Mouse (Mus musculus) heart, adult 2 months (tissue): ENCODE measurements at regions not wholly inside any gene's neighbourhood (a gene's known extent, or its start where the extent isn't known, plus 50 kb on each side); places are given as distances from the start of the nearest gene placed in this dataset.

Experiments used
- DNase-seq, 2 experiments: peaks; one replicate each; pipeline ENCODE4 v3.0.0; 2021
- H3K27ac ChIP-seq: fragments of 200-600 bp; 2 replicates; pipeline ENCODE4 v1.8.1; 2022
- H3K27me3 ChIP-seq: fragments of 200-500 bp; 2 replicates; pipeline ENCODE4 v1.6.1; 2012; ENCODE audit warnings: mild to moderate bottlenecking, low read length, inconsistent platforms, mixed read lengths; ENCODE audit not compliant: control insufficient read depth, insufficient read depth
- H3K36me3 ChIP-seq: fragments of 200-500 bp; 2 replicates; pipeline ENCODE4 v1.6.1; 2012; ENCODE audit warnings: low read length, inconsistent platforms; ENCODE audit not compliant: control insufficient read depth, insufficient read depth
- H3K4me1 ChIP-seq: fragments of 200-500 bp; 2 replicates; pipeline ENCODE4 v1.6.1; 2011; ENCODE audit warnings: low read length; ENCODE audit not compliant: control insufficient read depth, insufficient read depth
- H3K4me3 ChIP-seq: fragments of 200-600 bp; 2 replicates; pipeline ENCODE4 v1.8.1; 2022
- H3K79me2 ChIP-seq: fragments of 200-500 bp; replicated peaks from 2 replicates; pipeline ENCODE4 v1.6.1; 2012; ENCODE audit warnings: mild to moderate bottlenecking, inconsistent platforms, low read length, moderate library complexity, mixed read lengths; ENCODE audit not compliant: control insufficient read depth, insufficient read depth
- H3K9ac ChIP-seq: fragments of 200-500 bp; 2 replicates; pipeline ENCODE4 v1.6.1; 2012; ENCODE audit warnings: low read depth, mild to moderate bottlenecking, control low read depth, inconsistent platforms, low read length, mixed read lengths
- CTCF ChIP-seq: fragments of 200-600 bp; IDR thresholded peaks from 2 replicates; pipeline ENCODE4 v1.8.1; 2022; ENCODE audit warnings: antibody characterized with exemption, mild to moderate bottlenecking, moderate library complexity
- EP300 ChIP-seq: fragments of 200-500 bp; IDR thresholded peaks from 2 replicates; pipeline ENCODE4 v1.6.1; 2011; ENCODE audit warnings: low read depth, low read length, control low read depth; ENCODE audit not compliant: insufficient read depth
- POLR2A ChIP-seq: fragments of 200-500 bp; IDR thresholded peaks from 2 replicates; pipeline ENCODE4 v1.6.1; 2011; ENCODE audit warnings: mild to moderate bottlenecking, low read depth, low read length, control low read depth; ENCODE audit not compliant: insufficient read depth
- WGBS: fragments of 180-500 bp; shearing (Covaris S2); methylation state at CpG from one replicate; pipeline ENCODE4 v1.1.7; 2018; 5-methylcytosine and 5-hydroxymethylcytosine counted together
- intact Hi-C: fragments of 180-260 bp; cut with DNase I; formaldehyde crosslinking; loops from one replicate; pipeline ENCODE4 v1.15.1; 2025

DNA sequence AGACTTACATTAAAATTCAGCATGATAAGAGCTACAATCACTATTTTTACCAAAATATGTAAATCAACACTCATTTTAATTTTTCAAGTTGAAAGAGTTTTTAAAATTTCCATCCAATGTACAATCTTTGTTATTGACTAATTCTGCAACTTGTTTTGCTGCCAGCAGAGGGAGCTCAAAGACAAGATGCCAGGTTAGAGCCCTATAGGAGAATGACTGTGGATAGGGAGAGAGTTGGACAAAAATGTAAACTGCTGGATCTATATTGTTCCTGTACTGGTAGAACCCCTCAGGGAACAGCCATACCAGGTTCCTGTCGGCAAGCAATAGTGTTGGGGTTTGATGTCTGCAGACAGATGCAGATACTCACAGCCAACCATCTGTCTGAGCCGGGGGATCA lies 288.8 kb upstream of the 4930550L24Rik start:
- TF ChIP-seq CTCF = peak; percentile 76
- TF ChIP-seq EP300 = no peak
- no peak for TF ChIP-seq POLR2A
- no peak for DNase-seq
- Histone ChIP-seq H3K4me3 (no peak overlapping the region), H3K36me3 (no peaks in the 10 kb centered on the region), H3K27ac (no peak overlapping the region), H3K27me3 (no peaks in the 10 kb centered on the region), H3K79me2 (no peaks in the 10 kb centered on the region), H3K9ac (no peak overlapping the region), H3K4me1 (no peaks in the 10 kb centered on the region)
- intact Hi-C loops = no loop called here
- WGBS = 62% methylated on average over 2 of the region's 2 CpGs
